Mouse (Mus musculus): ENCODE data around the gene Gm12830.

DNA sequence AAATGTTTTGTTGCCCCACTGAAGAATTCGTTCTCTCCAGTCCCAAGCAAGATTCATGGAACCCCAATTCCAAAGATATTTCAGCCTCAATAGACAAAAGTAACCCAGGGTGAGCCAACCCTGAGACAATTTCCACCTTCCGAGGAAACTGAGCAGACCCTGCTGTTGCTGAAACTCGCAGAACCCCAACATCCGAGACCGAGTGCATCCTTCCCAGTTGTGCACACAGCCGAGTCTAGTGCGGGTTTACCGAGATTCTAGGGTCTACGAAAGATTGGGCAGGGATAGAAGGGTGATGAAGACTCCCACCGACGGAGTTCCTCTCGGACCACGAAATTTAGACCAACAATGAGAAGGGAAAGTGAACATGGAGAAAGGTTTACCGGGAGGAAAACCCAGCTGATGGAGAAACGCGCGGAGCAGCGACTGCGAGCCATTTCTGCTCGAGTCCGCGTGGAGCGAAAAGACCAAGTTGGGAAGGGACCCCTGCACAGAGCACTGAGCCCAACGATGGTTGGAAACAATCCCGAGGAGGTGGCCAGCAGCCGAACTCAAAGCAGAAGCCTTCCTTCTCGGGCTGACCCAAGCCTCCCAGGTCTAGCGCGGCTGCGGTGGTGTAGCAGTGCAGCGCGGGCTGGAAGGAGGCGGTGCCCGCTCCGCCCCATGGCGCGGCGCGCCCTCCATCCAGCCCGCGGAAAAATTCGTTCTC is 80.3 kb downstream of the Gm12830 start:
- no peak for TF ChIP-seq POLR2A (IDR thresholded peaks at IDR 0.05; ENCODE audit: low read depth, low read length)
- TF ChIP-seq CTCF (IDR thresholded peaks at IDR 0.05; ENCODE audit: extremely low read depth, insufficient read length, insufficient replicate concordance, low read depth, low read length), result no peak
